Mouse (Mus musculus) spleen, adult 2 months (tissue): ENCODE results near the gene Megf6. TPM values are rescaled to one million over a fixed set of nuclear protein-coding genes. Genes with fewer than 3 reads are reported as not detected.

Experiments used
- DNase-seq, 2 experiments: peaks; one replicate each; pipeline versions ENCODE4 v3.0.0 to v3.0.0-alpha.2; 2012 to 2021; ENCODE audit warnings: low spot score in 2 of 2, low read depth in 1 of 2
- H3K27ac ChIP-seq: fragments of 200-500 bp; 2 replicates; pipeline ENCODE4 v1.5.1; 2012; ENCODE audit warnings: low read length, inconsistent platforms; ENCODE audit not compliant: insufficient read depth
- H3K27me3 ChIP-seq: fragments of 200-500 bp; 2 replicates; pipeline ENCODE4 v1.6.1; 2012; ENCODE audit warnings: mild to moderate bottlenecking, moderate library complexity, low read length, inconsistent platforms; ENCODE audit not compliant: control insufficient read depth, insufficient read depth
- H3K36me3 ChIP-seq: fragments of 200-500 bp; 2 replicates; pipeline ENCODE4 v1.6.1; 2012; ENCODE audit warnings: mild to moderate bottlenecking, low read length, inconsistent platforms; ENCODE audit not compliant: control insufficient read depth, insufficient read depth
- H3K4me1 ChIP-seq: fragments of 200-500 bp; 2 replicates; pipeline ENCODE4 v1.6.1; 2011; ENCODE audit warnings: inconsistent platforms; ENCODE audit not compliant: control insufficient read depth, insufficient read depth, insufficient read length
- H3K4me3 ChIP-seq: fragments of 200-500 bp; 2 replicates; pipeline ENCODE4 v1.5.1; 2011; ENCODE audit warnings: mild to moderate bottlenecking, inconsistent platforms; ENCODE audit not compliant: insufficient read depth, insufficient read length; ENCODE audit errors: extremely low read depth
- CTCF ChIP-seq: fragments of 200-500 bp; IDR thresholded peaks from 2 replicates; pipeline ENCODE4 v1.5.1; 2011; ENCODE audit warnings: mild to moderate bottlenecking, inconsistent platforms; ENCODE audit not compliant: insufficient read depth, insufficient read length, insufficient replicate concordance; ENCODE audit errors: extremely low read depth
- POLR2A ChIP-seq: fragments of 200-500 bp; IDR thresholded peaks from 2 replicates; pipeline ENCODE4 v1.6.1; 2011; ENCODE audit warnings: low read depth, low read length, inconsistent platforms
- WGBS: fragments of 180-500 bp; shearing (Covaris S2); methylation state at CpG from one replicate; pipeline ENCODE4 v1.1.7; 2018; 5-methylcytosine and 5-hydroxymethylcytosine counted together
- polyA plus RNA-seq: library from polyadenylated mRNA; depleted of rRNA; stranded (reverse); fragments of >200 nt; gene quantifications from 2 replicates; pipeline ENCODE4 v1.2.3, GENCODE M21; 2012

Gene Megf6
- polyA plus RNA-seq, 1 experiment, result 7.4 TPM

DNA sequence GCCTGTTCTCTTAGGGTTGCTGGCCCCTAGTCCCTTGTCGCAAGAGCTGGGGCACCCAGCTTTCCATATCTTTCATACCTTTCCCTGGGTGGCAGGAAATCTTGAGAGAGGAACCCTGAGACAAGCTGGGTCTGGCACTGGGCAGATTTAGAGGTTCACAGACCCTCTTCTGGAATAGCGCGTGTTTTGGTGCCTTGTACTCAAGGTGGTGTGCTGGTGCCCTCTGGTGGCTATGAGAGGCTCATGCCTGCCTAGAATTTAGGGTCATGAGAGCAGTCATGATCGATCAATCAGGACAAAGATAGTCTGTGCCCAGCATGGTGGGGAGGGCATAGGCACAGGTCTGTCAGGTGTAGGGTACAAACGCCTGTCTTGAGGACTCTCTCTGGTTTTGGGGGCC, 36.7 kb downstream of the Megf6 start:
- Histone ChIP-seq H3K27me3 (no peaks in the 10 kb centered on the region), H3K36me3 (no peaks in the 10 kb centered on the region), H3K4me1 (no peaks in the 10 kb centered on the region), H3K27ac (no peak overlapping the region), H3K4me3 (no peak overlapping the region)
- no peak for TF ChIP-seq POLR2A
- TF ChIP-seq CTCF, result peak; percentile 75; the same call in 1 of the 2 replicates
- 20% methylated on average over 5 of the region's 5 CpGs for WGBS
- peak in 1 of 2 experiments; percentile 39 for DNase-seq

DNA sequence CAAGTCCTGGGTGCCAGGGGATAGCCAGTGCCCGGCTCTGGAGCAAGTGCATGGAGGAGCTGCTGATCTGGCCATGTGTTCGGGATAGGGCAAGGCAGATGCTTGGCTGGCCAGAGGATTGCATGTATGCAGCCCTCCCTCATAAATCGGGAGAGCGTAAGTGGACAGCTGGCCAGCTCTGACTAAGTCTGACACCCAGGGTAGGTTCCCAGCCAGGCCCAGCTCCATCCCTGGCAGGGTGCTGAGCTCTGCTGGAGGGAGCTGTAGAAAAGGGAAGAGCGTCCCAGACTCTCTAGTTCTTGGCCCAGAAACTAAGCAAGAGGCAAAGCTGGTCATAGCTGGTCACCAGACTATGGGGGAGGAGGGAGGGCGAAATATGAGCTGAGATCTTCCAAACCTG, 38.5 kb downstream of the Megf6 start:
- H3K36me3 ChIP-seq, result no peaks in the 10 kb centered on the region
- no peak for TF ChIP-seq POLR2A
- TF ChIP-seq CTCF, result no peak

DNA sequence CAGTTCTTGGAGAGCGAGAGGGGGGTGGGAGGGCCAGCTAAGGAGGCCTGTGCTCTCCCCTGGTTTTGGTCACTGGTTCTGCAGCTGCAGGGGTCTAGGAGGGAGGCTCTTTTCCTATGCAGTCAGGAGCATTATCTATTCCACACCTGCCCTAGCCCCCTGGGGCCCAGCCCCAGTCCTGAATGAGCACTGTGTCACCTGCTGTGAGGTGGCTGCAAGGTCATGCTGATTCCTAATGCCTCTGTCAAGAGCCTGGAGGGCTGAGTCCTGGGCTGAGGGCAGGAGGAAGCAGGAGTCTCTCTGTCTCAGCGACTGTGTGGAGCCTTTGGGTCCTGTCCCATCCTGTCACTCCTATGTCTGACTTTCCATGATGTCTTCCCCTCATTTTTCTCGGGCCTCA, 39.3 kb downstream of the Megf6 start:
- no peaks in the 10 kb centered on the region for H3K4me1 ChIP-seq
- DNase-seq, result no peak
- no peak overlapping the region for H3K4me3 ChIP-seq
- H3K36me3 ChIP-seq, result no peaks in the 10 kb centered on the region
- no peak for TF ChIP-seq POLR2A
- no peak for TF ChIP-seq CTCF
- H3K27me3 ChIP-seq, result no peaks in the 10 kb centered on the region
- H3K27ac ChIP-seq, result no peak overlapping the region
- 38% methylated on average over 3 of the region's 3 CpGs for WGBS

More for the DNA sequence above, 38.5 kb downstream of the Megf6 start:
- Histone ChIP-seq H3K4me3 (no peak overlapping the region), H3K4me1 (no peaks in the 10 kb centered on the region), H3K27me3 (no peaks in the 10 kb centered on the region), H3K27ac (no peak overlapping the region)
- DNase-seq, result no peak
- WGBS, result 74% methylated on average over 6 of the region's 6 CpGs

DNA sequence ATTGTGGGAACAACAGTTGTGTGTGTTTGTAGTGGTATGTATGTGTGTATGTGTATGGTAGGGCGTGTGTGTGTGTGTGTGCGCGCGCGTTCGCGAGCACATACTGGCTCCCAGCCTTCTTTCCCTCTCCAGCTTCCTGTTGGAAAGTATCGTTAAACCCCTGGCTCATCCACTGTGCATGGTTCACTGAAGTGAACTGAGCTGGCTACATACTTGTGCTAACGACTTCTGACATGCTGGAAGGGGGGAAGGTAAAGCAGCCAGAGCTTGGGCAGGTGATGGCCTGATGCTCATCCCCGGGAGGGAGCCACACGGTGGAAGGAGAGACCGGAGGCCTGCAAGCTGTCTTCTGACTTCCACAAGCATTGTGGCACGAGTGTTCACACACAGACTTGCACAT, 40.9 kb downstream of the Megf6 start:
- no peak for DNase-seq
- Histone ChIP-seq H3K27ac (no peak overlapping the region), H3K4me3 (no peak overlapping the region), H3K36me3 (no peaks in the 10 kb centered on the region), H3K4me1 (no peaks in the 10 kb centered on the region), H3K27me3 (no peaks in the 10 kb centered on the region)
- 86% methylated on average over 13 of the region's 13 CpGs for WGBS
- TF ChIP-seq CTCF, result no peak
- TF ChIP-seq POLR2A, result no peak

DNA sequence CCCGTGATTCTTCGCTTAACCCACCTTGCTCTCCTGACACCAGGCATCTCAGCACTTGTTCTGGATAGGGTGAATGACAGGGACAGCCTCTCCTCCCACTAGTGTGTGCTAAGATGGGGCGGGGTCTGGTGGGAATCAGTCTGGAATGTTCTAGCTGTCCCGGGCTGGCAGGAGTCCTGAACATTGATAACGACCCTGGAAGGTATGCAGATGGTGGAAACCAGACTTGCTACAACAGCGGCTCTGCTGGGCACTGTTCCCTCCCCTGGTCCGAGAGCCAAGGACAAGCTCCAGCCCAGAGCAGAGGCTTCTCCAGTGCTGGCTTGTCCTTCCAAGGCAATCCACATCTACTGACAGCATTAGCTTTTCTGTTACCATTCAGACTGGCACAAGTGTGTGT, 43.1 kb downstream of the Megf6 start:
- DNase-seq, result no peak
- WGBS, result 83% methylated on average over 7 of the region's 7 CpGs
- Histone ChIP-seq H3K4me3 (no peak overlapping the region), H3K27me3 (no peaks in the 10 kb centered on the region), H3K27ac (no peak overlapping the region), H3K4me1 (no peaks in the 10 kb centered on the region), H3K36me3 (no peaks in the 10 kb centered on the region)
- no peak for TF ChIP-seq POLR2A
- no peak for TF ChIP-seq CTCF

DNA sequence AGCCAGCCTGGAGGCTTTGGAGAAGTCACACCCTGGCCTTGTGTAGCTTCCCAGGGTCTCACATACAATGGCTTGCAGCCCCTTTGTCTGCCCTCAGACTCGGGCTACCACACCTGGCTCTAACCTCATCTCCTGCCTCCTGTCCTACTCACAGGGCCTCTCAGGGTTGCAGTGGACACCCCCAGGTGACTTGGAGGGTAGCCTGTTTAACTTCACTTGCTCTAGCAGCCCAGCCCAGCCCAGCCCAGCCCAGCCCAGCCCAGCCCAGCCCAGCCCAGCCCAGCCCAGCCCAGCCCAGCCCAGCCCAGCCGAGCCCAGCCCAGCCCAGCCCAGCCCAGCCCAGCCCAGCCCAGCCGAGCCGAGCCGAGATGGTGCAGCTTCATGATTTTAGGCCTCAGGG, 43.5 kb downstream of the Megf6 start:
- TF ChIP-seq POLR2A (no peak), CTCF (no peak)
- Histone ChIP-seq H3K4me3 (no peak overlapping the region), H3K36me3 (no peaks in the 10 kb centered on the region), H3K27ac (no peak overlapping the region), H3K4me1 (no peaks in the 10 kb centered on the region), H3K27me3 (no peaks in the 10 kb centered on the region)
- 12% methylated on average over 5 of the region's 5 CpGs for WGBS
- no peak for DNase-seq

DNA sequence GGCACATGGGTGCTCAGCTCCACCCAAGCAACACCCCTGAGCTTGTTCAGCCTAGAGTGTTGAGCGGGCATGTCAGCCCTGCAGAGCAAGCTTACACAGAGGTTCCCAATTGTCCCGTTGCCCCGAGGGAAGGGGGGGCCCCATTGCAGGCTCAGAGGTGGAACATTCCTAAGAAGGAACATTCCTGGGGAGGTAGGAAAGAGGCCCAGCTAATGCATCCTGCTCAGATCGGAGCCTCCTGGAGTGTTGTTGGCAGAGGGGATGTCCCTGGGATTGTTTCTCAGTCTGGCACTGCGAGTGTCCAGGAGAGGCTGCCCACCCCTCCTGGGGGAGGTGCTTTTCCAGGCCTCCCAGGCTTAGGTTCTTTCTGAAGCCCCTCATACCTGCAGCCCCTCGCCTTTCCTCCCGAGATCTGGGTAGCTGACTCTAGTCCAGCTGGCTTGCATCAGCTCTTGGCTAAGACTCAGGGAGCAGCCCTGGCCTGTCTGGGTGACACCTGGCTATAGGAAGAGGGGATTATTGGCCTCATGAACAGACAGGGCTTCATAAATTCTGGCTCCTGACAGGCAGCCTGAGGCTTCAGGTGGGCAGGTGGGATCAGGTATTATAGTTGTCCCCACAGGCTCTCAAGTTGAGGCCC, 47.3 kb downstream of the Megf6 start:
- Histone ChIP-seq H3K27ac (no peak overlapping the region), H3K4me3 (no peak overlapping the region), H3K27me3 (no peaks in the 10 kb centered on the region), H3K4me1 (no peaks in the 10 kb centered on the region), H3K36me3 (no peaks in the 10 kb centered on the region)
- WGBS, result 74% methylated on average over 7 of the region's 7 CpGs
- TF ChIP-seq CTCF (no peak), POLR2A (no peak)
- DNase-seq, result no peak
